Mouse (Mus musculus): ENCODE results near the gene Tnfrsf19.

DNA sequence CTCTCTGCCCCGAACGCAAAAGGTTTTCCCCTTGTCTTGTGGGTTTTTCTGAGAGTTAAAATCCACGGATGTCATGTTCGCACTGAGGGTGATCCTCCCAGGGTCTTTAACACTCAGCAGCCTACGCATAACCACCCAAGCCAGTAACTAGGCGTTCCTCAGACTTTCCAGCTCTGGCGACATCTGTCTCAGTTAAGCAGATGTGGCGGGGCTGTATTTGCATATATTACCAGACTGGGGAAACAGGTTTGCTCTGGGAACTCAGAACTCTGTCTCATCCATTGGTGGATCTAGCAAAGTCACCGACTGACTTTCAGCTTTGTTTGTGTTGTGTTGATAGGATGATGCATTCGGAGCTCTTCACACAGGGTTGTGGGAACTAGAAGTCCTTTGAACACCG is 10.7 kb upstream of the Tnfrsf19 start:
- TF ChIP-seq POLR2A (IDR thresholded peaks at IDR 0.05; ENCODE audit: borderline replicate concordance, extremely low read depth, insufficient read depth, insufficient read length, poor library complexity, severe bottlenecking) (no peak), CTCF (IDR thresholded peaks at IDR 0.05; ENCODE audit: borderline replicate concordance, extremely low read depth, insufficient read depth, insufficient read length) (no peak)
